Mouse (Mus musculus) ES-Bruce4 (cell line): ENCODE data around the gene Cenpl. TPM values are rescaled to one million over a fixed set of nuclear protein-coding genes. Genes with fewer than 3 reads are reported as not detected.

ENCODE experiments used
- H3K27ac ChIP-seq: 2 replicates; pipeline ENCODE4 v1.5.1; 2012; ENCODE audit warnings: low read length, inconsistent platforms; ENCODE audit not compliant: insufficient read depth
- H3K27me3 ChIP-seq: 2 replicates; pipeline ENCODE4 v1.6.1; 2012; ENCODE audit warnings: mild to moderate bottlenecking, low read length, inconsistent platforms; ENCODE audit not compliant: control insufficient read depth, poor library complexity, insufficient read depth, severe bottlenecking
- H3K36me3 ChIP-seq: 2 replicates; pipeline ENCODE4 v1.6.1; 2012; ENCODE audit warnings: inconsistent platforms, mild to moderate bottlenecking, low read length, moderate library complexity; ENCODE audit not compliant: control insufficient read depth, poor library complexity, insufficient read depth, severe bottlenecking
- H3K4me1 ChIP-seq: one replicate; pipeline ENCODE4 v1.8.1; 2011; ENCODE audit warnings: low read length; ENCODE audit not compliant: control insufficient read depth, insufficient read depth
- H3K4me3 ChIP-seq: 2 replicates; pipeline ENCODE4 v1.5.1; 2011; ENCODE audit warnings: low read depth, mild to moderate bottlenecking, low read length
- H3K9ac ChIP-seq: 2 replicates; pipeline ENCODE4 v1.6.1; 2012; ENCODE audit warnings: low read depth, mild to moderate bottlenecking, inconsistent platforms; ENCODE audit not compliant: poor library complexity, severe bottlenecking
- H3K9me3 ChIP-seq: replicated peaks from 2 replicates; pipeline ENCODE4 v1.6.1; 2012; ENCODE audit warnings: mild to moderate bottlenecking, low read length, inconsistent platforms; ENCODE audit not compliant: control insufficient read depth, poor library complexity, insufficient read depth, severe bottlenecking
- CTCF ChIP-seq: IDR thresholded peaks from one replicate; pipeline ENCODE4 v1.8.1; 2011; ENCODE audit warnings: low read depth, low read length
- EP300 ChIP-seq: IDR thresholded peaks from 2 replicates; pipeline ENCODE4 v1.6.1; 2011; ENCODE audit warnings: low read depth, low read length; ENCODE audit not compliant: insufficient read depth
- POLR2A ChIP-seq: IDR thresholded peaks from one replicate; pipeline ENCODE4 v1.8.1; 2011; ENCODE audit warnings: low read length; ENCODE audit not compliant: insufficient read depth
- polyA plus RNA-seq: library from polyadenylated mRNA; stranded (reverse); fragments of >200 nt; gene quantifications from 2 replicates; pipeline ENCODE4 v1.2.4, GENCODE M21; 2011; ENCODE audit warnings: low read depth; ENCODE audit not compliant: missing spikeins, insufficient read depth, insufficient read length

Gene Cenpl
- polyA plus RNA-seq, 1 experiment, result 16.4 TPM

DNA sequence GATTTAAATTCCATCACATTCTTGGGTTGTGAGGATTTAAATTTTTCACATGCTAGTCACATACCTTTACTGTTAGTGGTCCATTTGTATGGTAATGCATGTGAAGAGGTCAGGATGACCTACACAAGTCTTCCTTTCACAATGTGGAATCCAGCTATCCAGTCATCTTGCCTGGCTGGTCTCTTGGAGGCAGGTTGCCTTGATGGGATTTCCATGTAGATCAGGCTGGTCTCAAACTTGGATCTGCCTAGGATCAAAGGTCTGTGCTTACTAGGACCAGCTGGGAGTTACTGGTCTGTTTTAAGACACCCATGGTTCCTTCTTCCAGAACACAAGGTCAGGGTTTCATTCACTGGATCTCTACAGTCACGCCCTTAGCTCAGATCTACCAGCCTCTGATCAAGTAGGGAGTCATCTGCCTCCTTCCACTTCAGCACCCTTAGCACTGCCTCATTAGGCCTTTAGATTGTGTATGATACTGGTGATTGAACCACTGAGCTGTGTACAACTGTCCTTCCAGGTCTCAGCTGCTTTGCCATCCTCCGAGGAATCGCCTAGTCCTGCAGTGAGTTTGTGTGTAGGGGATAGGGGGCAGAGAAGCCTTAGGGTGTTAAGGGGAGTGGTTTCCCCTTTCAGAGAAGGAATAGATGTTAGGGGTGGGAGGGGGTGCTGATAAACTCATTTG, 30.6 kb upstream of the Cenpl start:
- no peak overlapping the region; the same call in 1 of the 2 replicates for H3K9ac ChIP-seq
- peaks cover 50% of the 10 kb centered on the region for H3K36me3 ChIP-seq
- H3K4me3 ChIP-seq, result no peak overlapping the region
- peaks cover 2% of the 10 kb centered on the region; the same call in 1 of the 2 replicates for H3K9me3 ChIP-seq
- no peaks in the 10 kb centered on the region for H3K4me1 ChIP-seq
- TF ChIP-seq EP300 (no peak), CTCF (no peak), POLR2A (no peak)
- peak overlapping the region; percentile 88 for H3K27ac ChIP-seq
- no peaks in the 10 kb centered on the region for H3K27me3 ChIP-seq

DNA sequence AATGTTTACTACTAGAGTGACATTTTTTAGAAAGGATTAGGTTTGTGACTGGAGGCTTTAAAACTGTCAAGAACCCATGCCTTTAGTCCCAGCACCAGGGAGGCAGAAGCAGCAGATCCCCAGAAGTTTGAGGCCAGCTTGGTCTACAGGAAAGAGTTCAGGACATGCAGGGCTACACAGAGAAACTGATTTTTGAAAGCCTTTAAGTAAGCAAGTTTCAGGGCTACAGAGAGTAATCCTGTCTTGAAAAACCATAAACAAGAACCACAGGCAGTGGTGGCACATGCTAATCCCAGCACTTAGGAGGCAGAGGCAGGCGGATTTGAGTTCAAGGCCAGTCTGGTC, 30.1 kb upstream of the Cenpl start:
- H3K36me3 ChIP-seq, result peaks cover 53% of the 10 kb centered on the region
- no peak overlapping the region for H3K4me3 ChIP-seq
- no peaks in the 10 kb centered on the region for H3K27me3 ChIP-seq
- peak overlapping the region; percentile 88 for H3K27ac ChIP-seq
- TF ChIP-seq POLR2A (no peak), EP300 (no peak), CTCF (no peak)
- no peak overlapping the region for H3K9ac ChIP-seq
- H3K9me3 ChIP-seq, result peaks cover 2% of the 10 kb centered on the region; the same call in 1 of the 2 replicates
- H3K4me1 ChIP-seq, result no peaks in the 10 kb centered on the region

DNA sequence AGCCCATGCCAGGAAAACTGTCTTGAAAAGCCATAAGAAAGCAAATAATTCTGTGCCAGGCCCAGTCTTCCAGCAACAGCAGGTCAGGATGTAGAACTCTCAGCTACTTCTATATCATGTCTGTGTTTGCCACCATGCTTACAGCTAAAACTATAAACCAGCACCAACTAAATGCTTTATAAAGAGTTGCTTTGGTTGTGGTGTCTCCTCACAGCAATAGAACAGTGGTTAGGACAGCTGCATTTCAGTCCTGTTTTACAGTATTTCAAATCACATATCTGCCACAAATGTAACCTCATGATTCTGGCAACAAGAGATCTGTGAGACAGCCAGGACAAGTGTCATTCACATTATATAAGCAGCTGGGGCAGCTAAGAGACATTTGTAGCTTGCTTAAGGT, 29.7 kb upstream of the Cenpl start:
- H3K9me3 ChIP-seq, result 0 out of 2 replicates have a peak, but pooled peaks cover 2% of the 10 kb centered on the region
- no peaks in the 10 kb centered on the region for H3K27me3 ChIP-seq
- peaks cover 49% of the 10 kb centered on the region for H3K36me3 ChIP-seq
- no peaks in the 10 kb centered on the region for H3K4me1 ChIP-seq
- H3K9ac ChIP-seq, result no peak overlapping the region
- TF ChIP-seq CTCF (no peak), EP300 (no peak), POLR2A (no peak)
- no peak overlapping the region for H3K4me3 ChIP-seq
- peak overlapping the region; percentile 88 for H3K27ac ChIP-seq

DNA sequence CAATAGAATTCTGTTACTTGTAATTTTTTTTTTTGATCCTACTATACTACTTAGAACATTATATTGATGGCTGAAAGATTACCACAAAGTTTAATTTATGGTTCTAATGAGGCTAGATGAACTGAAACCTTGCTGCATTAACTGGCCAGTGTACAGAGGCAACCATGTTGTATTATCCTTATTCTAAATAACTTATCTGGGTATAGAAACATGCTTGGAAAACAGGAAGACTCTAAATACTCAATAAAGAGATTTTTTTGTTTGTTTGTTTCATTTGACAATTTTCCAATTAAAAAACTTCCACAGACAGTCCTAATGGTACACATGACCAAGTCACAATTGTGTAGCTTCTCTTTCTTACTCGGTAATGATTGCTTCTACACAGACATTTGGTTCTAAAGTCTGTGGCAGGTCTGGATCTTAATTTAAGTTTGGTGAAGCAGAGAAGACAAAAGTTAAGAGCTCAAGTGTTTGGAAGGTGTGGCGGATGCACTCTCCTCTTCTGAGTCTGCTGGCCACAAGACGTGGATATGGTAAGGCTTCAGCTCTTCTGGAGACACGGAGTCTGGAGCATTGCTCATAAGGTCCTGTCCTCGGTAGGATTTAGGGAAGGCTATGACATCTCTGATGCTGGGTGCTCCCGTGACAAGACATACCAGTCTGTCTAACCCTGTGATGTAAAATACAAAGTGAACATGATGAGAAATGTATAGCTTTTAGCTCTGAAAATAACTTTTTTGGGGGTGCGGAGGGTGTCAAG, 29.1 kb upstream of the Cenpl start:
- Histone ChIP-seq H3K9me3 (no peaks in the 10 kb centered on the region), H3K9ac (no peak overlapping the region), H3K4me1 (no peaks in the 10 kb centered on the region), H3K4me3 (no peak overlapping the region), H3K27ac (no peak overlapping the region), H3K27me3 (no peaks in the 10 kb centered on the region), H3K36me3 (peaks cover 45% of the 10 kb centered on the region)
- TF ChIP-seq POLR2A, result no peak
- no peak for TF ChIP-seq CTCF

DNA sequence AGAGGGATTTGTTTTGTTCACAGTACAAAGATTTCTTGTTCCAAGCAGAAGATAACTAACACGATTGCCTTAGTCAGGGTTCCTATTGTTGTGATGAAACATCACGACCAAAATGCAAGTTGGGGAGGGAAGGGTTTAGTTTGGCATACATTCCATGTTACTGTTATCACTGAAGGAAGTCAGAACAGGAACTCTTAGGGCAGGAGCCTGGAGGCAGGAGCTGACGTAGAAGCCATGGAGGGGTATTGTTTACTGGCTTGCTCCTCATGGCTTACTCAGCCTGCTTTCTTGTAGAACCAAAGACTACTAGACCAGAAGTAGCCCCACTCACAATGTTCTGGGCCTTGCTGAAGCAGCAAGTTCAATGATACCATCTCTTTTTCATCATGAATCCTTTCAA, 23.5 kb upstream of the Cenpl start:
- no peaks in the 10 kb centered on the region for H3K9me3 ChIP-seq
- H3K4me3 ChIP-seq, result no peak overlapping the region
- peaks cover 25% of the 10 kb centered on the region for H3K36me3 ChIP-seq
- no peak for TF ChIP-seq EP300
- no peak for TF ChIP-seq CTCF
- TF ChIP-seq POLR2A, result no peak
- no peaks in the 10 kb centered on the region for H3K4me1 ChIP-seq
- H3K9ac ChIP-seq, result no peak overlapping the region
- no peak overlapping the region for H3K27ac ChIP-seq
- H3K27me3 ChIP-seq, result no peaks in the 10 kb centered on the region

DNA sequence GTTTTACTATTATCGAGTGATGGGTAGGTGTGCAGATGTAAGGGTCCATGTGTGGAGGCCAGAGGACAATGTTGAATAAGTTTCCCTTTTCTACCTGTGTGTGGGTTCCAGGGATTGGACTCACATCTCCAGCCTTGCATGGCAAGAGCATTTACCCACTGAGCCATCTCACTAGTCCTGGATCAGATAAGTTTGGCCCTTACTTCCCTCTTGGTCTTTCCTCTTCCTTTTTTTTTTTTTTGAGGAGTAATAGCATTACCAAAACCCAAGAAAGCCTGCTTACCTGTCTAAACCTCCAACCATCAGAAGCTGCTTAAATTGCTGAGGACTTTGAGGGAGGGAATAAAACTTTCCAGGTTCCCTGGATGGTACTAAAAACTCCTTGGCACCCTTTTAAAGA, 13.3 kb upstream of the Cenpl start:
- H3K9ac ChIP-seq, result no peak overlapping the region
- TF ChIP-seq POLR2A, result no peak
- TF ChIP-seq CTCF, result no peak
- H3K36me3 ChIP-seq, result peaks cover 12% of the 10 kb centered on the region
- H3K27me3 ChIP-seq, result no peaks in the 10 kb centered on the region
- no peak overlapping the region for H3K27ac ChIP-seq
- H3K4me3 ChIP-seq, result no peak overlapping the region
- no peaks in the 10 kb centered on the region for H3K9me3 ChIP-seq
- no peaks in the 10 kb centered on the region for H3K4me1 ChIP-seq
